Mouse (Mus musculus) brain, adult 2 months (tissue): Measurements from ENCODE around the gene Sfxn3.
A peak's percentile ranks its signal among the peaks of the same experiment; 100 is the strongest.

ENCODE experiments used
- DNase-seq: peaks from one replicate; pipeline ENCODE4 v3.0.0; 2011; ENCODE audit warnings: low read depth, low spot score

Sfxn3 gene

DNA sequence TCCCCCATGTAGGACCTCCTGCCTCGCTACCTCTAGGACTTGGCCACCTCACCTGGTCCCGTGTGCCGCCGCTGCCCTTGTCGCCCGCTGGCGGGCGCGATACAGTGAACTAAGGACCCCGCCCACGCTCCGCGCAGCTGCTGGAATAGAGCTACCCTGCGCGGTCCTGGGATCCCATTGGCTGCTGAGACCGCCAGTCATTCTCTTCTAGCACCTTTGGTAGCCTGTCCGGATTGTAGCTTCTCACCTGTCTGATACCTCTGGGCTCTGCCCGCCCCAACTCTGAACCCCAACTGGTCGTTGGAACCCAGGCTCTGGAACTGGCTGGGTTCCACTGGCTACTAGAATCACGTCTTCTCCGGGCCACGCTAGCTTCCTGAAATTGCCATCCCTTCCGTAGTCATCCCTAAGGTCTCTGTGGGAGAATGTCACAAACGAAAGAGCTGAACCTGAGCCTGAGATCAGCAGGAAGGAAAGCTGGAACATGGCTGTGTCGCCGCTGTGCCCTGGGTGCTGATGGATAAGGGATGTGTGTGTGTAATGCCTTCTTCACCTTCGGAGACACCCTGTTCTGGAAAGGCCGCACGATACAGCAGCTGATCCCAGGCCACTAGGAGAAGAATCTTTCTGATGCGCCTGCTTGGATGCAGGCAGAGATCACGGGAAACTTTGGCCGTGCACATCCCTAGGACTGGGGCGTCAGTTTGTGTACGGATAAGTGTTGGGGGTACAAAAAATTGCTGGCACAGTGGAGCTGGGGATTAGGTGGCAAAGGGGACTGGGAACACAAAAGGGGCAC is 581 bp upstream of the Sfxn3 start:
- peak; percentile 96 for DNase-seq

DNA sequence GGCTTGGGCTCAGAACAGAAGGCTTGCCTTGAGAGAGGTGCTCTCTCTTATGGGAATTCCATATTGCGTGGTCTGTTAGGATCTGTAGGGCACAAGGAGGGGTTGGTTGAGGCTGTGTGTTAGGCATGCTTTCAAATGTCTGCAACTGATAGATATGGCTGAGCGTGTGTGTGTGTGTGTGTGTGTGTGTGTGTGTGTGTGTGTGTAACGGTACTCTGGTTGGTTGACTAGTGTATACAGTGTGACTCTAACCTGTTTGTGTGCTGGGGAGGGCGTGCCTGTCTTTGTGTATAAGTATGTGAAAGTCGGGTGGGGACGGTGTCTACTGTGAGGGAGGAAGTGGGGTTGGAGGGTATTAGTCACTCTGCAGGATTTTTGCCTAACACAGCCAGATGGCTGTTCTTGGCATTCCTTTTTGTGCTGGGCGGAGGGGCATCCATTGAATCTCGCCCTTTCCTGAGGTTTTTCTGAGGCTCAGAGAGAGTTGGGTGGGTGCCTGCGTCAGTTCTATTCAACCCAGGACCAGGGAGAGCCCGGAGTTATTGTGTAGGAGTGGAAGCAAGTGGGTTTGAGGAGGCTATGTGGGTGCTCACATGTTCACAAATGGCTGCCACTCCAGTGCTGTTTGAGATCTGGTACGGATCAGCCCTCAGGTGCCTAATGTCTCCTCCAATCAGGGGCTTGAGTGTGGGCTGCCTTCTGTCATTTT is 786 bp downstream of the Sfxn3 start:
- DNase-seq, result peak; percentile 95

GRCm38 (mm10) chr19:45048644-45049365 is 1.5 kb downstream of the Sfxn3 start:
- peak; percentile 58 for DNase-seq

- DNase-seq, result no peak
These were observed 2.2 kb downstream of the Sfxn3 start for GRCm38 (mm10) chr19:45049523-45049922.

DNA sequence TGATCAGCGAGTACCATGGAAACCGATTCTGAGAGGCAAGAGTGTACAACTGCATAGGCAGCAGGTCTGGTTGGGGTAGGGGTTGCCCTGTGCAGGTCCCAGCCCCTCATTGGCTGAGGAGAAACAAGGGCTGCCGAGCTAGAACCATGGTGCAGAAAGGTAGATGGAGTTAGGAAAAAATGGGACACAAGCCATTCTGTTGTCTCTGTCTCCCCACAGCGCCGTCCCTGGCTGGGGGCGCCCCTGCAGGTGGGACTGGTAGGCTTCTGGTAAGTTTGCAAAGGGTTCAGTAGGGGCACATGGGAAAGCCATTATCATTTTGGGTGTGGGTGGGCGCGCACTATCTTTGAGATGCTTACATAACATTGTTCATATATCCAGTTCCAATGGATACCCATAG is 6.1 kb downstream of the Sfxn3 start:
- DNase-seq, result no peak

DNA sequence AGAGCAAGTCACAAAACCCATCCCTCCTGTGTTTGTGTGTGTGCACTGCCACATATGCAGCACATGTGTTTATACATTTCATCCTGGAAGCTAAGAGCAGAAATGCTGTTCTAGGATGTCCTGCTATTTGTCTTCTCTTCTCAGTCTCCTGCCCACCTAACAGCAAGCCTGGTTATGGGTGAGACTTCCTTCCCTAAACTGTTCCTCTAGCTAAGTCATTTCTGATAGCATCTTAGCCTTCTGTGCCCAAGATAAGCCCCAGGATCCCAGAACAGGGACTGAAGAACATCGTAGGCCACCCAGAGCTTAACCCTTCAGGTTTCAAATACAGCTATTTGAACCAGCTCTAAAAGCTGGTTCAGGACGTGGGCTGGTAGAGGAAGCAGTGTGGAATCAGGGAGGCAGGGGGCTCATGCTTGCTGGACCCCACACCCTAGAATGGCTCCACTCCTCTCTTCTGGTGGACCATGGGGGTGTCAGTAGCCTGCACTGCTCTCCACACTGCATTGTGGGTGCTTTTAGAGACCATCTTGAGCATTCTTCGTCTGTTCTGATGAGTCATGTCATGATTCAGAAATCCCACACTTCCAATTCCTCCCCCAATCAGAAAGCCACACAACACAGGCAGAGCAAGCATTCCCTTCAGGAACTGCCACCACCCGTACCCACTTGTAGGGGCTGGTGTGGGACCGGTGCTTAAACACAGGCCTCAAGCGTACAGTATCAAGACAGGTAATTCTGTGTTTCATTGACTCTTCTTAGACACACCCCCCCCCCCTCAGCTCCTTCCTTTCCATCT is 7.8 kb downstream of the Sfxn3 start:
- DNase-seq, result peak; percentile 90

- peak; percentile 87 for DNase-seq
These were observed 9.1 kb downstream of the Sfxn3 start for GRCm38 (mm10) chr19:45056364-45056763.

DNA sequence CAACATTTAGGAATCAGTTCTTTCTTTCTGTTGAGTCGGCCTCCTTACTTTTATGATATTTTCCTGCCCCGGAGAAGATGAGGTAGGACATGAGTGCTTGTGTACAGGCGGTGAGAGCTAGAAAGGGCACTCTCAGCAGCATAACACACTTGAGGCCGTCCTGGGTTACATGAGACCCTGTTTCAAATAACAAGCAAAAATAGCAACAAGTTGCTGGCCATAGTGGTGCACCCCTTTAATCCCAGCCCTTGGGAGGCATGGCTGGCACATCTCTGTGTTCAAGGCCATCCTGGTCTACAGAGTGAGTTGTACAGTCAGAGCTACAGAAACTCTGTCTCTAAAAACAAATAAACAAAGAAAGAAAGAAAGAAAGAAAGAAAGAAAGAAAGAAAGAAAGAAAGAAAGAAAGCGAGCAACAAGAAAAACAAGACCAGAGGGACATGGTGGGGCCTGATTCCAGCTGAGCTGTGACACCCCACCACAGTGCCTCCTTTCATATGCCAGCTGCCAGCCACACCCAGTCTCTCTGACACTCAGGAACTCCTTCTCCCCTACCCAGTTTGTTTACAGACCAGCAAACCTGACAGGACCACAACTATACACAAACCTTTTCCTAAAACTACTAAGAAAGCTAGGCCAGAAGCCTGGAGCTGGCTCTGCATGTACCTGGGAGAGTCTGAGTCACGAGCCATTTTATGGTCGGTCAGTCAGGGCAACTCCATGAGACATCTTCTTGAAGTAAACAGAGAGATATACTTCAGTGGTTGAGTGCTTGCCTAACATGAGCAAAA is 9.8 kb downstream of the Sfxn3 start:
- DNase-seq, result no peak

DNA sequence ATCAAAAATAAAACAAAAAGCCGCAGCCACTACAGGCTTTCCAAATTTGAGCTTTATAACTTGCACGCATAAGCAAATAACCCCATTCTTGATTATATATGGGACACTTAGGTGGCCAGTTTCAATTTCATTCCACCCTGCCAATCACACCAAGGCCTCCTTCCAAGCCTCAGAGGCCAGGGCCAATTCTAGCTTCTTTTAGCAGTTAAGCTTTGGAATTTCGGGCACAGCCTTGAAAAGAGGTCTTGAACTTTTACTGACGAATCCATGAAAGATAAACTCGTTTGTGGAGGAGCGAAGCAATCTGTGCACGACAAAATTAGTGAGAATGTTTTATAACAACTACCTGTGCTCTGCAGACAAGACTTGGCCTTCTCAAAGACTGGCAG is 10.4 kb downstream of the Sfxn3 start:
- DNase-seq, result no peak

- DNase-seq, result peak; percentile 98
These were observed 11.0 kb downstream of the Sfxn3 start for GRCm38 (mm10) chr19:45058113-45058839.

- no peak for DNase-seq
These were observed 11.5 kb downstream of the Sfxn3 start for GRCm38 (mm10) chr19:45058841-45059240.

DNA sequence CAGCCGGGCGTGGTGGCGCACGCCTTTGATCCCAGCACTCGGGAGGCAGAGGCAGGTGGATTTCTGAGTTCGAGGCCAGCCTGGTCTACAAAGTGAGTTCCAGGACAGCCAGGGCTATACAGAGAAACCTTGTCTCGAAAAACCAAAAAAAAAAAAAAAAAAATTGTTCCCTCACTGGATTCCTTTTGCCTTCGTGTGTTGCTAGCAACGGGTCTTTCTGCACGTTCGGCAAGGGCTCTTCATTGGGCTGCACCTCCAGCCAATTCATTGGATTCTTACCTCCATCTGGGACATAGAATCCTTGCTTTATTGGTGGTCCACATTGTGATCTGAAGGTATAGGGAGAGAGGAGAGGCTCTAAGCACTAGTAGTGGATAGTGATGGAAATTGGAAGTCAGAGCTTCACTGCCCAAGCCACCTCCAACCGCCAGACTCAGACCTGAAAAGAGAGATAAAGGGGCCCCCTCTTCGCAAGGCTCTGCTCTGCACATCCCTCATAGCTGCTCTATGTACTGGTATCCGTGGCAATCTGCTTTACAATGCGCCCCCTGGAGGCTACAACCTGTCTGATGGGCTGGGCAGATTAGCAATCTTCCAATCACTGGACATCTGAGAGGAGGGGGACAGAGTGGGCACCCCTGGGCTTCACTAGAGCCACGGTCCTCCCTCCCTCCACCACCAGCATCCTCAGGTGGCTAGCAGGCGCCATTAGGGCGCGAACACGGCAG is 16.4 kb downstream of the Sfxn3 start:
- DNase-seq, result peak; percentile 73

DNA sequence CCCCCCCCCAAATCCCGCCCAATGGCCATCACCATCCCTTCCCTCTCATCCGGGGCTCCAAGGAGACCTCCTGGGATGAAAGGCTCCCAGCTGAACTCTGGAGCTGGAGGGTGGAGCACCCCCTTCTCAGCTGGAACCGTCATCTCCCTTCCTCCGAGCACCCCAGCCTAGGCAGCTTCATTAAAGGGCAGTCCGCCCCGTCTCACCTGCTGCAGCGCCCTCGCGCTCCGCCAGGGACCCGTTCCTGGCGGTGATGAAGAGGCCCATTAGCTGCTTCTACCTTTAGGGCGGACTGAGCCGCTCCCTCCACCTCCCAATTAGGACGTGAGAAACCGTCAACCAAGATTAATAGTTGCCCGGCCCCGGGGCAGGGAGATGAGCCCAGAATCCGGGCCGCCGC is 17.9 kb downstream of the Sfxn3 start:
- no peak for DNase-seq

DNA sequence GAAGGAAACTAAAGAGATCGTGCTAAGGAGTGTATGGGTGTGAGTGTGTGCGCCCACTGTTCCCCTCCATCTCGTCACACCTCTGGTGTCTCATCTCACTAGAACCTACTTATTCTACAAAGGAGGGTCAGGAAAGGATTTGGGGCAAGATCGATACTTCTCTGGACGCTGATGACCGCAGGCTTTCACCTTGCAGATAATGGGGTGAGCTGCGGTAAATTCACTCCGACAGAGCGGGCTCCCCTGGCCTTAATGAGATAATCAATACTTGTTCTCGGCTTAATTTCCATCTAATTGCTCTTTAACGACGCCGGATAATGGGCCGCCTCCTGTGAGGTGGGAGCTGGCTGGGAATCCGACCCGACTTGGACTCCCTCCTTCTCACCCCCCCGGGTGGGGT is 19.9 kb downstream of the Sfxn3 start:
- DNase-seq, result no peak

DNA sequence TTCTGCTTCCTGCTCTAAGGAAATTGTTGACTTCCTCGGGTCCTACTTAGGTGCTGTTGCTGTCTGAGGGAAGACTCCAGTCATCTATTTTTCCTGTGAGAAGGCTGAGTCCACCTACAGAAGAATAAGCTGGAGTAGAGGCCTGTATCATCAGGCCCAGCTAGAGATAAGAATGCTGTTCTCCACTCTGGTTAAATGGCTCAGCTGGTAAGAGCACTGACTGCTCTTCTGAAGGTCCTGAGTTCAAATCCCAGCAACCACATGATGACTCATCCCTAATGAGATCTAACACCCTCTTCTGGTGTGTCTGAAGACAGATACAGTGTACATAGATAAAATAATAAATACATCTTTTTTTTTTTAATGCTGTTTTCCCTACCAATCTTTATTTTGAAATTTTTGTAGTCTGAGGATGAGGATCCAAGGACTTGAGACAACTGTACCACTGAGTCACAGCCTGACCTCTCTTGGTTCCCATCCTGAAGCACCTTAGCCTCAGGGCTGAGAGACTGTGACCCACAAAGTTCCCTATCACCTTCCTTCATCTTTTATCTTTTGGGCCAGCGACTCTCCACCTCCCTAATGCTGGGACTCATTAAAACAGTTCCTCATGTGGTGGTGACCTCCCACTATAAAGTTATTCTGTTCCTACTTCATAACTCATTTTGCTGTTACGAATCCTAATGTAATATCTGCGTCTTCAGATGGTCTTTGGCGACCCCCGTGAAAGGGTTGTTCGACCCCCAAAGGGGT is 20.6 kb downstream of the Sfxn3 start:
- no peak for DNase-seq

DNA sequence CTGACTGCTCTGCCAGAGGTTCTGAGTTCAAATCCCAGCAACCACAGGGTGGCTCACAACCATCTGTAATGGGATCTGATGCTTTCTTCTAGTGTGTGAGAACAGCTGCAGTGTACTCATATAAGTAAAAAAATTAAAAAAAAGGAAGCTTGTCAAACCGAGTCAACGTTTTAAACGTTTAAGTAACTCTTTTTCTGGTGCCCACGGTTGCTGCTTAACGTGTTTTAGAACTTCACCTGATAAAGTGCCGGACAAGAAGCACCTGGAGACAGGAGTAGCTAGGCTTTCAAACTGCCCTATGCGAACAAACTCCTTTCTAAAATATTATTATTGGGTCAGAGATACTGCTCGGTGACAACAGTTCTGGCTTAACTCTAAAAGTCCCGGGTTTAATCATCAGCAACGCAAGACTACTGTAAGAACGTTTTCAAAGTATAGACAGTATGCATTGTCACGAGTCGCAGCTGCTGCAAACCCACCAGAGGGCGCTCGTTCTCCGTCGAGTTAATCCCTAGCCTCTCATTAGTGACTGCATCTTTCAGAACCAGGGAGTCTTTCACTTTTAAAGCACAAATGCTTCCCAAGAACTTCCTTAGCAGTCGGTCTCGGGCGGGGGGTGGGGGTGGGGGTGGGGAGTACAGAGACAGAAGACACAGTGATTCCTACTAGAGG is 26.7 kb downstream of the Sfxn3 start:
- peak; percentile 94 for DNase-seq

DNA sequence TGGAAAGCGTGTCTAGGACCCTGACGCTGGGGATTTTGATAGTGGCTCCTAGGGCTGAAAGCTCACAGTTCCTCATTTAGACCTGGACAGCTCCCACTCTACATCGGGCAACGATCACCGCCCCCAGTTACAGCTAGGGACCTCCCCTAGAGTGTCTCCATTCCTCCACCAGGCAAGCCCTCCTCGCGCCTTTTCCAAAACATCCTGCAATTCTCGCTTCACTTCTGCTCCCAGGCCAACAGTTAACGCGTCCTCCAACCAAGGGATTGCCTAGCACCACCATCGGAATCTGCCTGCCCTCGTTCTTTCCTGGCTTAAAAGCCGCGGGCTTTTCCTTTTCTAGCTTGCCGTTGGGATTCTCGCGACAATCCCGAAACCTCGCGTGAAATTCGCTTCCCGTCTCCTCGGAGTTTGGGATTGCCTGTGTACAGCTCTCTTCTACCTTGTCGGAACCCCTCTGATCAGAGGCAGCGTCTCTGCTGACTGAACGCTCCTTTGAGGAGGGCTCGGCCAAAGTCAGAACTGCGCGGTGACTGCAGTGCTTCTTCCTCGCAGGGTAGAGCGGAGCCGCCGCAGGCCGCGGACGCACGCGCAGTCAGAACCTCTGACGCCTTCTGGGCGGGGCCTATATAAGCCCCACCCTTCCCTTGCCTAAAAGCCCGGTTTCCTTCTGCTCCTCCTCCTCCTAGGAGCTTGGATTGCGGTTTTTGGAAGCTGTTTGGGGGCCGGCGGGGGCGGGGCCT is 27.4 kb downstream of the Sfxn3 start, which contains the start of gene Kazald1:
Kazald1 (plus strand) TSS at position 662 of the 743 bp plus-strand sequence.
- peak; percentile 97 for DNase-seq
